Mouse (Mus musculus) midbrain, embryonic 14.5 days (tissue): ENCODE measurements around the gene Prdm16. TPM values are rescaled to one million over a fixed set of nuclear protein-coding genes. Genes with fewer than 3 reads are reported as not detected.

Source experiments
- ATAC-seq: fragments of 200-750 bp; cut with Nextera tagmentation; 2 replicates; pipeline ENCODE4 v1.8.0; 2017; ENCODE audit warnings: moderate number of reproducible peaks, moderate library complexity; ENCODE audit not compliant: low FRiP score, low TSS enrichment
- DNase-seq: peaks from one replicate; pipeline ENCODE4 v3.0.0-alpha.2; 2015
- H3K27ac ChIP-seq: fragments of 300-500 bp; sonication (generic); replicated peaks from 2 replicates; pipeline ENCODE4 v1.5.1; 2014; ENCODE audit warnings: mild to moderate bottlenecking, low read depth, low read length, moderate library complexity
- H3K27me3 ChIP-seq: fragments of 300-500 bp; sonication (generic); 2 replicates; pipeline ENCODE4 v1.6.1; 2014; ENCODE audit warnings: low read length, control low read depth, mixed read lengths; ENCODE audit not compliant: control insufficient read depth, insufficient read depth
- H3K36me3 ChIP-seq: fragments of 300-500 bp; sonication (generic); 2 replicates; pipeline ENCODE4 v1.6.1; 2014; ENCODE audit warnings: low read length, control low read depth; ENCODE audit not compliant: control insufficient read depth, insufficient read depth
- H3K4me1 ChIP-seq: fragments of 300-500 bp; sonication (generic); 2 replicates; pipeline ENCODE4 v1.6.1; 2014; ENCODE audit warnings: mild to moderate bottlenecking, antibody characterized with exemption, low read length, control low read depth; ENCODE audit not compliant: control insufficient read depth, insufficient read depth
- H3K4me2 ChIP-seq: fragments of 300-500 bp; sonication (generic); 2 replicates; pipeline ENCODE4 v1.6.1; 2014; ENCODE audit warnings: mild to moderate bottlenecking, low read length, moderate library complexity
- H3K4me3 ChIP-seq: fragments of 300-500 bp; sonication (generic); replicated peaks from 2 replicates; pipeline ENCODE4 v1.5.1; 2014; ENCODE audit warnings: low read depth, low read length
- H3K9ac ChIP-seq: fragments of 300-500 bp; sonication (generic); replicated peaks from 2 replicates; pipeline ENCODE4 v1.6.1; 2014; ENCODE audit warnings: mild to moderate bottlenecking, low read length, moderate library complexity
- H3K9me3 ChIP-seq: fragments of 300-500 bp; sonication (generic); 2 replicates; pipeline ENCODE4 v1.6.1; 2016; ENCODE audit warnings: low read length, control low read depth, mixed read lengths; ENCODE audit not compliant: control insufficient read depth
- WGBS: fragments of 180-500 bp; shearing (Covaris S2); extraction: QIAGEN DNeasy Blood & Tissue Kit; methylation state at CpG from one replicate; pipeline ENCODE4 v1.1.7; 2014; 5-methylcytosine and 5-hydroxymethylcytosine counted together
- polyA plus RNA-seq: library from polyadenylated mRNA; unstranded; fragments of >200 nt; fragmentation: Nextera tagmentation; extraction: Ambion mirVana; gene quantifications from 2 replicates; pipeline ENCODE4 v1.2.1, GENCODE M21; 2014

The Prdm16 gene
- polyA plus RNA-seq, 1 experiment from 2014 or later = 10.1 TPM

- DNase-seq = no peak
- peaks cover 19% of the 10 kb centered on the region; the same call in 1 of the 2 replicates for H3K27me3 ChIP-seq
- no peak overlapping the region for H3K27ac ChIP-seq
- WGBS = 87% methylated on average over 2 of the region's 2 CpGs
- H3K4me3 ChIP-seq = no peak overlapping the region
- H3K9me3 ChIP-seq = no peaks in the 10 kb centered on the region
- H3K36me3 ChIP-seq = no peaks in the 10 kb centered on the region
- no peak overlapping the region for H3K9ac ChIP-seq
- H3K4me2 ChIP-seq = no peak overlapping the region
- H3K4me1 ChIP-seq = peaks cover 26% of the 10 kb centered on the region
- ATAC-seq = no peak
These were observed 10.4 kb downstream of the Prdm16 start for GRCm38 (mm10) chr4:154626282-154626681.

- Histone ChIP-seq H3K36me3 (no peaks in the 10 kb centered on the region), H3K27ac (no peak overlapping the region), H3K27me3 (peaks cover 13% of the 10 kb centered on the region; the same call in 1 of the 2 replicates), H3K4me2 (no peak overlapping the region), H3K4me3 (no peak overlapping the region), H3K4me1 (peaks cover 26% of the 10 kb centered on the region), H3K9ac (no peak overlapping the region), H3K9me3 (no peaks in the 10 kb centered on the region)
- DNase-seq (peak; percentile 29), ATAC-seq (no peak)
- 56% methylated on average over 14 of the region's 14 CpGs for WGBS
These were observed 11.0 kb downstream of the Prdm16 start for GRCm38 (mm10) chr4:154625710-154626109.

- Histone ChIP-seq H3K36me3 (no peaks in the 10 kb centered on the region), H3K4me1 (peaks cover 26% of the 10 kb centered on the region), H3K9ac (no peak overlapping the region), H3K4me2 (no peak overlapping the region), H3K9me3 (no peaks in the 10 kb centered on the region), H3K4me3 (no peak overlapping the region), H3K27me3 (no peaks in the 10 kb centered on the region; the same call in 1 of the 2 replicates), H3K27ac (no peak overlapping the region)
- WGBS = 91% methylated on average over 3 of the region's 3 CpGs
- DNase-seq (no peak), ATAC-seq (no peak)
These were observed 13.4 kb downstream of the Prdm16 start for GRCm38 (mm10) chr4:154623241-154623640.

- Histone ChIP-seq H3K9ac (no peak overlapping the region), H3K9me3 (no peaks in the 10 kb centered on the region), H3K4me3 (no peak overlapping the region), H3K27ac (no peak overlapping the region), H3K27me3 (no peaks in the 10 kb centered on the region; the same call in 1 of the 2 replicates), H3K36me3 (no peaks in the 10 kb centered on the region), H3K4me1 (peaks cover 22% of the 10 kb centered on the region), H3K4me2 (no peak overlapping the region)
- DNase-seq (no peak), ATAC-seq (no peak)
- WGBS = 93% methylated on average over 4 of the region's 4 CpGs
These were observed 14.2 kb downstream of the Prdm16 start for GRCm38 (mm10) chr4:154622521-154622920.

- 78% methylated on average over 10 of the region's 10 CpGs for WGBS
- Histone ChIP-seq H3K27ac (no peak overlapping the region), H3K36me3 (no peaks in the 10 kb centered on the region), H3K4me3 (no peak overlapping the region), H3K4me1 (no peaks in the 10 kb centered on the region), H3K4me2 (no peak overlapping the region), H3K9me3 (no peaks in the 10 kb centered on the region), H3K27me3 (no peaks in the 10 kb centered on the region), H3K9ac (no peak overlapping the region)
- DNase-seq (no peak), ATAC-seq (no peak)
These were observed 25.5 kb downstream of the Prdm16 start for GRCm38 (mm10) chr4:154611167-154611566.

- Histone ChIP-seq H3K27ac (no peak overlapping the region), H3K9me3 (no peaks in the 10 kb centered on the region), H3K36me3 (no peaks in the 10 kb centered on the region), H3K4me2 (no peak overlapping the region), H3K4me1 (peaks cover 14% of the 10 kb centered on the region), H3K4me3 (no peak overlapping the region), H3K9ac (no peak overlapping the region), H3K27me3 (0 out of 2 replicates have a peak, but pooled peaks cover 3% of the 10 kb centered on the region)
- WGBS = 92% methylated on average over 5 of the region's 5 CpGs
- ATAC-seq (no peak), DNase-seq (no peak)
These were observed 28.9 kb downstream of the Prdm16 start for GRCm38 (mm10) chr4:154607724-154608123.

- H3K4me2 ChIP-seq = no peak overlapping the region
- 41% methylated on average over 7 of the region's 7 CpGs for WGBS
- no peaks in the 10 kb centered on the region for H3K9me3 ChIP-seq
- no peak for ATAC-seq
- peaks cover 45% of the 10 kb centered on the region for H3K4me1 ChIP-seq
- 0 out of 2 replicates have a peak, but pooled peaks cover 3% of the 10 kb centered on the region for H3K27me3 ChIP-seq
- no peak overlapping the region for H3K9ac ChIP-seq
- no peak overlapping the region for H3K4me3 ChIP-seq
- no peaks in the 10 kb centered on the region for H3K36me3 ChIP-seq
- peak overlapping the region; percentile 73 for H3K27ac ChIP-seq
- DNase-seq = no peak
These were observed 32.2 kb downstream of the Prdm16 start for GRCm38 (mm10) chr4:154604442-154604830.

- H3K27ac ChIP-seq = peak overlapping the region; percentile 73
- 5% methylated on average over 25 of the region's 25 CpGs for WGBS
- peaks cover 51% of the 10 kb centered on the region for H3K4me1 ChIP-seq
- H3K4me2 ChIP-seq = no peak overlapping the region
- H3K36me3 ChIP-seq = no peaks in the 10 kb centered on the region
- no peaks in the 10 kb centered on the region for H3K9me3 ChIP-seq
- H3K9ac ChIP-seq = no peak overlapping the region
- H3K4me3 ChIP-seq = no peak overlapping the region
- peak; percentile 75 for ATAC-seq
- H3K27me3 ChIP-seq = 0 out of 2 replicates have a peak, but pooled peaks cover 3% of the 10 kb centered on the region
- peak; percentile 76 for DNase-seq
These were observed 32.8 kb downstream of the Prdm16 start for GRCm38 (mm10) chr4:154603663-154604441.

- 0 out of 2 replicates have a peak, but pooled peaks cover 3% of the 10 kb centered on the region for H3K27me3 ChIP-seq
- H3K4me2 ChIP-seq = no peak overlapping the region
- peaks cover 58% of the 10 kb centered on the region for H3K4me1 ChIP-seq
- DNase-seq (no peak), ATAC-seq (no peak)
- H3K27ac ChIP-seq = no peak overlapping the region
- H3K9me3 ChIP-seq = no peaks in the 10 kb centered on the region
- 80% methylated on average over 10 of the region's 10 CpGs for WGBS
- no peak overlapping the region for H3K9ac ChIP-seq
- no peak overlapping the region for H3K4me3 ChIP-seq
- H3K36me3 ChIP-seq = no peaks in the 10 kb centered on the region
These were observed 34.3 kb downstream of the Prdm16 start for GRCm38 (mm10) chr4:154602409-154602808.
